Mouse (Mus musculus) ES-CJ7 (cell line): ENCODE results near the gene Fam131a.

Experiments used
- DNase-seq: peaks from one replicate; pipeline ENCODE4 v3.0.0; 2011; ENCODE audit warnings: low read depth, low spot score

Gene Fam131a

DNA sequence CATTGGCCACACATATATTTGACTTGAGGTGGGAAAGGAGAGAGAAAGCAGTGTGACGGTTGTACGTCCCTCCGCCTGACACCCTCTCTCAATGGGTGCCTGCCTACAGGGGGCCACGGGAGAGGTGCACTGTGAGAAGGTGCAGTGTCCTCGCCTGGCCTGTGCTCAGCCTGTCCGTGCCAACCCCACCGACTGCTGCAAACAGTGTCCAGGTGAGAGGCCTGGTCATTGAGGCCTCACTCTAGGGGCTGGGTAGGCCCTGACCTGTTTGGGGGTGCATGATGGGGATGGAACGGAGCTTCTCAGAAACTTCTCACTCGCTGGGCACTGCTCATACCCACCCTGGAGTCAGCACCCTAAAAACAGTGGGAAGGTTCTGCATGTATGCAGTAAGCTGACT lies 46.8 kb downstream of the Fam131a start:
- no peak for DNase-seq

GRCm38 (mm10) chr16:20746641-20747040 lies 53.6 kb downstream of the Fam131a start:
- no peak for DNase-seq

DNA sequence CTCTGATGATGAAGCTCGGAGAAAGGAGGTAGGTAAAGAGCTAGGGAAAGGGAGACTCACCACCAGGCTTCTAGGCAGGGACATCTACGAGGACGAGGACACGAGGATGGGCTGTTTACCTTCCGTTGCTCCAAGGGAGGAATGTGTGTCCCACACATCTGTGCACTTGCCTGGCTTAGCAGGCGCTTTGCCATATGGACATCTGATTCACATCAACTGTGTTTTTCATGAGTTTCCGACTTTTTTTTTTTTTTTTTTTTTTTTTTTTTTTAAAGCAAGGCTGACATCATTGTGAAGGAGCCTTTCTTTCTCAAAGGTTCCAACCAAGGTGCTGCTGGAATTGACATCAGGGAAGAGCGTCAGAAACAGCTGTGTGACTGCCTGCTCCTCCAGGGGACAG lies 57.5 kb downstream of the Fam131a start:
- no peak for DNase-seq
